Mouse (Mus musculus): ENCODE results near the gene Magi1. TPM values are rescaled to one million over a fixed set of nuclear protein-coding genes. Genes with fewer than 3 reads are reported as not detected.

The Magi1 gene
- total RNA-seq, 2 experiments from 2014 or later, result 0.28 to 0.57 TPM

DNA sequence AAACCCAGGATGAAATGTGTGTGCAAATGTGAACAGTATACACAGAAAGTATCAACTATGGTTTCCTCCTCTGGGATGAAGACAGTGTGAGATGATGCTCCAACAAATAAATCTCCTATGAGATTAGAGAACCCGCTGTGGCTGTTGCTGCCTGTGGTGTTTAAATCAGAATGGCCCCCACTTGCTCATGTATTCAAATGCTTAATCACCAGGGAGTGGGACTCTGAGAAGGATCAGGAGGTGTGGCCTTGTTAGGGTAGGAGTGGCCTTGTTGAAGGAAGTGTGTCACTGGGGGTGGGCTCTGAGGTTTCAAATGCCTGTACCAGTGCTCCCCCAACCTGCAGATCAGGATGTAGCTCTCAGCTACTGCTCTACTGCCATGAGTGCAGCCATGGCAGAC, 410.2 kb downstream of the Magi1 start:
- no peak for ATAC-seq (replicated peaks; ENCODE audit: low FRiP score, low TSS enrichment, poor library complexity, severe bottlenecking)

DNA sequence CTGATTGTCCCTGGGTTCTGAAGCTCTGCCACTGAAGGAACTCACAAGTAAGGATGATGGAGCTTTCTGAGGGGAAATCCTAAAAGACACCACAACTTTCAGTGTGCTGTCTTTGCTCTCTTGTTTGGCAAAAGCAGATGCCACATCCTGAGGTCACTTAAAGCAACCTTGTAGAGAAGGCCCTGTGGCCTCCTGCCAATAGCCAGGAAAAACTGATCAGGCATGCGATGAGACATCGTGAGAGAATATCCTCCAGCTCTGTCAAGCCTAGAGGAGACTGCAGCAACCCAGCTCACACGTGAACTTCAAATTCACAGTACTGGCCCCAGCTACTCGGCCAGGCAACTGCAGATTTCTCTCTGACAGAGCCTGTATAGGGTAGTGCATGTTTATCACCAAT, 412.2 kb downstream of the Magi1 start:
- ATAC-seq (replicated peaks; ENCODE audit: low FRiP score, low TSS enrichment, poor library complexity, severe bottlenecking), result no peak

DNA sequence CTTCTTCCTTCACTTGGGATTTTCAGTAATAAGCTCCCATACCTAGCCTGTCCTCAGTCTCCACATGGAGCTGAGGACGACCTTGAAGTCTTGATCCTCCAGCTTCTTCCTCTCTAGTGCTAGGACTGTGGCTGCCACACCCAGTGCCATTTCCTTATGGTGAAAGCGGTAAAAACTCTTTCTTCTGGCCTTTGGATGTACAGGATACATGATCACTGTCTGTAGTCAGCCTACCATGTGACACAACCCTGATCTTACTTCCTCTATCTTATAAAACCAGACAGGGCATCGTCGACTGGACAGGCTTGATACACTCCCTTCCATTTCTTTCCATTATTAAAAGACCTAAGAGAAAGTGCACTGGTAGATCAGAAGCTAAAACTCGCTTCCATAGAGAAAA, 413.7 kb downstream of the Magi1 start:
- ATAC-seq (replicated peaks; ENCODE audit: low FRiP score, low TSS enrichment, poor library complexity, severe bottlenecking), result no peak

DNA sequence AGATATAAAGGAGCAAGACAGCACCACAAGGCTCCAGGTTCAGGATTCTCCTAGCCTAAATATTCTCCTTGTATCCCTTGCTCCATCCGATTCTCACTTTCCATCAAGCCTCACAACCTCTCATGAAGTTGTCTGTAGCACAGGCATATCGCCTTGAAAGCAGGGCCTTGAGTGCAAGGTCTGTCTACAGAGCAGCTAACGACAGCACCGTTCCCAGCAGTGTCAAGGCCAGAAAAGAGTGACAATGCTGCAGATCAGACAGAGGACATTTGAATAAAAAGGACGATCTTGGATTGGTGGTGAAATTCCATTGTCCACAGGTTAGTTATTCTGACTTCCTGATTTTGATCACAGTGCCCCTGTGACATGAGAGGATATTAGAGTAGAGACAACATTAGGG, 421.5 kb downstream of the Magi1 start:
- no peak for ATAC-seq (replicated peaks; ENCODE audit: low FRiP score, low TSS enrichment, poor library complexity, severe bottlenecking)

DNA sequence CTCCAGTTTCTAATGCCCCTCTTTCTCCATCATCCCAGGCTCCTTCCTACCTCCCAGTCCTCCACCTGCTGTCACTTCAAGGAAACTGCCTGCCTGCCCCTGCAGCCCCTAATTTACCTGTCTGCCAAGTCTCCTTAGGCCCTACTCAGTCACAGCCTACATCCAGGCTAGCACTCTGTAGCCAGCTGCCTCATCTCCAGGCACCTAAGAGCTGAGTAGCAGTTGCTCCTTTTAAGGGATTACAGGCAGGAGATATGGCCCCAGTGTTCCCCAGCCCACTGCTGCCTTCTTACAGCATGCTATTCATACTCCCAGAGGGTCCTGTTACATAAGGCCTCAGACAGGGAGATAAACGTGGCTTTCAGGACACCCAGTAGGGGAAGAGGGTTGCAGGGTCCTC, 426.9 kb downstream of the Magi1 start:
- no peak for ATAC-seq (replicated peaks; ENCODE audit: low FRiP score, low TSS enrichment, poor library complexity, severe bottlenecking)

DNA sequence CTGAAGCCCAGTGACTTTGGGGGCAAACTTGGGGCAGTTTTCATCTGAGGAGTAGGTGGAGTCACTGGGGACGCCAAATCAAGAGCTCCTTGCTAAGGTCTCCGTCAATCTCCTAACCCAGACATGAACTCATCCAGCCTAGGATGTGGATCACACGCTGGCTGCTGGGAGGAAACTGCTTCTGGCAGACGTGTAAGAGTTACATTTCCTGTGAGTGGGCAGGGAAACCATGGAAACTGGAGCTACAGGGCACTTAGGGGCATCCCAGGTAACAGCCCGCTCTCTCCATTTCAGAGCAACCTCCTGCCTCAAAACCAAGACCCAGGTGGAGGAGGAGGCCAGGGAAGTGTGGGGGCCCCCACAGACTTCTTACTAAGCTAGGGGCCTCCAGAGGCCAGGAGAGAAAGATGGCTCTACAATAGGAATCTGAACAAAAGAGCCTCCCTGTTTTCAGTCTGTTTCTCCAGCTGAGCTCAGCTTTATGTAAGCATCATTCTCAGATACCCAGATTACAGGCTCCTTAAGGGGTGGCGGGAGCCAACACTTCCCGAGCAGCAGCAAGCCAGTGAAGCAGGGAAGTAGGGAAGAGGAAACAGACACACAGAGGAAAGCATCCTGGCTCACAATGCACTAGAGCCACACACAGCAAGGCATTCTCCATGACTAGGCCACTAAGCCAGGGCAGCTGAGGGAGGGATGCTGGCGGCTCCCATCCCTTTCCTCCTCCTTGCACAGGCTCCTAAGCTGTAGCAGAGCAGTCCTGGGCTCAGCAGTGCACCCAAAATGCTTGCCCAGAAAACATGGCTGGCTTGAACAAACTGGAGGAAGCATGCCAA, 427.7 kb downstream of the Magi1 start:
- no peak for ATAC-seq (replicated peaks; ENCODE audit: low FRiP score, low TSS enrichment, poor library complexity, severe bottlenecking)

DNA sequence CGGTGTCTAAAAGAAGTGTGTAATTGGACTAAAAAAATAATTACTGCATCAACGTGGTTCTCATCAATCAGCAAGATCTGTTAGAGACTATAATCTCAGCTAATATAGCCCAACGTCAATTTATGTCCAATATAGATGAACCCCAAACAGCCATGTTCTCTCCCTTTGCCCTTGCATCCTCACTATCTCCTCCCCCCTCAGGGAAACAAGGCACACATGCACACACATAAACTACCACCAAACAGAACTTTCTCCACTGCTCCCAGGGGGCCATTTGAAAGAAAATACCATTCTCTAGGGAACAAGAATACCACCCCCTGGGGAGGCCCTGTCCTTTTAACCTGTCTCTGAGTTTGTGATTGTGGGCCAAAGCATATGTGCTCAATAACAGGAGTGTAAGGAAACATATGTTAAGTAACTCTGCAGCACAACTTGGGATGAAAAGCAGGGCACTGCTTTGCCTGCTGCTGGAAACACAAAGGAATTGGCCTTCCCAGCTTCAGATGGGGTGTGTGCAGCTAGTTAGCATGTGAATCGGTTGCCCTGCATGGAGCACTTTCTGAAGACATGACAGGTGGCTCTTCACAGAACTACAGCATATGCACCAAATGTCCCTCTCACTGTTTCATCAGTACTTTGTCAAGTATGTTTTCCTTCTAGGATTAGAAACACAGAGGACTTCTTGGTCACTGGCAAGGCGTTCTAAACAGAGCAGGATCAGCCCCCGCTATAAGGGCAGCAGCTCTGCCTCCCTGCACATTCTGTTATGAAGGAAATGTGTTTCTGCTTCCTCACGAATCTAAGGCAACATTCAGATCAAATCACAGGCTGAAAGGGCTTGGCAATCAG, 434.6 kb downstream of the Magi1 start:
- ATAC-seq (replicated peaks; ENCODE audit: low FRiP score, low TSS enrichment, poor library complexity, severe bottlenecking), result no peak

DNA sequence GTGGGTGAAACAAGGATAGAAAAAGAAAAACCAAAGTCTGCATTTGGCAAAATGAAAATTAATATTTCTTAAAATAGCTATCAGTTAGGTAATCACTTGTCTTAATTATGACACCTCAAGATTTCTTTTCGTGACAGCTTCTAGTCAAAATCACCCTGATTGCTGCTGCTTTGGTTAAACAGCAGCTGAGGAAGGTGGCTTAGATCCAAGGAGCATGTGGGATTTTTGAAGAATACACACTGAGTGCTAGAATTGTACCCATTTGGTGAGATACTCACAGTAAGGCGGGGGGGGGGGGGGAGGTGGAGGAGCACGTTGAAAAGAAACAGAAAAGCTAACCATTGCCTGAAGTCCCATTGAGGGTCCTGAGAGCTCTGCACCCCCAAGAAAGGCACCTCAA, 438.2 kb downstream of the Magi1 start:
- no peak for ATAC-seq (replicated peaks; ENCODE audit: low FRiP score, low TSS enrichment, poor library complexity, severe bottlenecking)

DNA sequence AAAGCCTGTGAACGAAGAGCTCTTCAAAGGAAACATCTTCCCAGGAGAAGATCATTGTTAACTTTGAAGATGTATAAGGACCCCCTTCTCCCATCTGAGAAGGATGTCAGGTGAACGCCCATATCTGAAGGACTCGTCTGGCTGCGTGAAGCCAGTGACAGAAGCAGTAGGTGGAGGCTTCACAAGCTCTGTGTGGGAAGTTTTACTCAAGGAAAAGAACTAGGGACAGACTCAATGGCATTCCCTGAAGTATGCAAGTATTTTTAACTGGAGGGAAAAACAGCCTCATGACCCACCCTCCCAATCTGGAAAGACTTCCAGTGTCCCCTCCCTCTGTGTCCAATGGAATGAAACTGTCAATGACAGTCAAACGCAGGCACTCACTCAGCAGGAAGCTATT, 438.6 kb downstream of the Magi1 start:
- no peak for ATAC-seq (replicated peaks; ENCODE audit: low FRiP score, low TSS enrichment, poor library complexity, severe bottlenecking)

DNA sequence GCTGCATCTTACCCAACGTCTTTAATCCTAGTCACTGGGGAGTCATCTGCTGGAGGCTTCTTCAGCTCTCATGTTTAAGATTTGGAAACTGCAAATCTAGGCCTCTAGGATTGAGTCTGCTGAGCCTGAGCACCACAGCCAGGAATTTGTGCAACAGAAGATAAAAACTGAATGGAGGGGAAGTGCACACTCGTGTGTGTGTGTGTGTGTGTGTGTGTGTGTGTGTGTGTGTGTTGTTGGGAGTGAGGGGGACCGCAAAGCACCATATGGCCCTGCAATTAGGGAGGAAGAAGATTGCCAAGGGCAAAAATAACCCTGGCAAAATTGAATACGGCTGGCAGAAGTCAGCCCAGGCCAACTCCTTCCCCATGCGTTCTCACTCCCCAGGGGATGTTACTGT, 439.1 kb downstream of the Magi1 start:
- ATAC-seq (replicated peaks; ENCODE audit: low FRiP score, low TSS enrichment, poor library complexity, severe bottlenecking), result no peak

DNA sequence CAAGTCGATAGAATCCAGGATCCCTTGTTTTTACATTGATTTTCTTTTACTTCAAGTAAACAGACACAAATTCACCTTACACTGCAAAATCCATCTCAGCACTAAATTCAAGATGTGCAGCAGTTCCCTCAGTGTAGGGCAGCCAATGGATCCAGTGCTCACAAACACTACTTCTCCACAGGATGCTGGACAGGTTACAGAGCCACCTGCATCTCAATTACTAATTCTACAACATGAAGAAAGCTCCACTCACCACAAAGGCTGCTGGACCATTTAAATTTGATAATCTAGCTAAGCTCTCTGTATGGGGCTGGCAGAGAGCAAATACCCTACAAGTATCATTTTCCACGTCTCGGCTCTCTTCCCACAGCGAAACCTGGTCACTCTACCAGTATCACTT, 445.3 kb downstream of the Magi1 start:
- no peak for ATAC-seq (replicated peaks; ENCODE audit: low FRiP score, low TSS enrichment, poor library complexity, severe bottlenecking)

DNA sequence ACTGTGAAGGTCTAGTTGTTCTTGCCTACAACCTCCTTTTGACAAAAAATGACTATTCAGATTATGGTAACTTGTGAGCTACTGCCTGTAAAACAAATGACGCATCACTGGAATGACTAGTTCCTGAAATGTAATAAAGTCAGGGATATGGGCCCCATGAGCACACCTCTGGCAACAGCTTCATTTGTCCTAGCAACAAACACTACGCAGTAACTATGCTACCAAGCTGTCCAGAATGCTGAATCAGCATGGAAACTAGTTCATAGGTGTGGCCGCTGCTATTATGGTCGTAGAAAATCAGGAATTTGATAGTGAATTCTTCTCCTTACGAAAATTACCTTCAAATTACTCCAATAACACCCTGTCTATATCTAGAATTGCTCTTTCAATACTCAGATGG, 447.1 kb downstream of the Magi1 start:
- no peak for ATAC-seq (replicated peaks; ENCODE audit: low FRiP score, low TSS enrichment, poor library complexity, severe bottlenecking)

DNA sequence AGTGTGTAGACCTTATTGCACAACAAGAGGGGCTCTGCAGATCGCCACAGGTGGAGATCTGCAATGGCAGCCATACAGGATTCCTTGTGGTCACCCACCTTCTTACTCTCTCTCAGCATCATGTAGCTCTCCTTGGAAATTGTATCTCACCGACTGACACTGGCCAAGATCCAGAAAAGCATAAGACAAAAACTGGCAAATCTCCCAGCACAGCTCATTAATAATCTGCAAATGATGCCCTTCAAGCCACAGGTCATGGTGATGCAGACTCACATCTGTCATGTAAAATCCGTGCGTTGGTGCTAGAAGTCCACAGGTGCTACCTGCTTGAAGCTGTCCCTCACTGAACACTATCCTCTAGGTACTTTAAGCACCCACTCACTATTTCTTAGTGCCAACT, 448.5 kb downstream of the Magi1 start:
- no peak for ATAC-seq (replicated peaks; ENCODE audit: low FRiP score, low TSS enrichment, poor library complexity, severe bottlenecking)

DNA sequence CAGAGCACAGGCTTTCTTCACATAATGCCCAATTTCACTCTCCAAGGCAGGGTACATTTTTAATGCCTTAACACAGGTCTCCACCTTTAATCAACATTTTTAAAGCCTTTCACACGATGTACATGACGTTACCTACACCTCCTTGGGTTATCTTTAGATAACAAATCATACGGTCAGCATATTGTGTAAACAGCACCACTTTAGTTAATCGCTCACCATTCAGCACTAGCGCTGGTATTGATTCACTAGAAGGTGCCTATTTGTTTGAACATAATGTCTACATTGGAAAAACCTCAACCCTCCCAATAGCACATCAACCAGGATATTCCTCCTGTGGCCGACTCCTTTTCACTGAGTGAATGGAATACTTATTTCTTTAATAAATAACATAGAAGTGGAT, 455.5 kb downstream of the Magi1 start:
- ATAC-seq (replicated peaks; ENCODE audit: low FRiP score, low TSS enrichment, poor library complexity, severe bottlenecking), result no peak

DNA sequence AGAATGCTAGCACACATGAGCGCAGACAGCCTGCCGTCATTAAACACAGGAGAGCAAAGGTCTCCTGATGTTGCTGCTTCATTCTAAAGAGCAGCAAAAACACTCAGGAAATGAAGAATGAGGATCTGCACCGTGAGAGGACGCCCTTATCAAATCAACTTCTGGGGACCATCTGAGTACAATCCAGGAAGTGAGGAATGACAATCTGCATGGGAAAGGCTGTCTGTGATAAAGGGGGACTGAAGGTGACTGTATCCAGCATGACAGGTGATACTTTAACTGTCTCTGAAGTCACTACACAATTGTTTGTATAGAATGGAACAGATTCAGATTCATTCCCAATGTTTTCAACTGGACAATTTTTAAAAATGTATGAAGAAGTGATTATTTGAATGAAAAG, 456.8 kb downstream of the Magi1 start:
- no peak for ATAC-seq (replicated peaks; ENCODE audit: low FRiP score, low TSS enrichment, poor library complexity, severe bottlenecking)

DNA sequence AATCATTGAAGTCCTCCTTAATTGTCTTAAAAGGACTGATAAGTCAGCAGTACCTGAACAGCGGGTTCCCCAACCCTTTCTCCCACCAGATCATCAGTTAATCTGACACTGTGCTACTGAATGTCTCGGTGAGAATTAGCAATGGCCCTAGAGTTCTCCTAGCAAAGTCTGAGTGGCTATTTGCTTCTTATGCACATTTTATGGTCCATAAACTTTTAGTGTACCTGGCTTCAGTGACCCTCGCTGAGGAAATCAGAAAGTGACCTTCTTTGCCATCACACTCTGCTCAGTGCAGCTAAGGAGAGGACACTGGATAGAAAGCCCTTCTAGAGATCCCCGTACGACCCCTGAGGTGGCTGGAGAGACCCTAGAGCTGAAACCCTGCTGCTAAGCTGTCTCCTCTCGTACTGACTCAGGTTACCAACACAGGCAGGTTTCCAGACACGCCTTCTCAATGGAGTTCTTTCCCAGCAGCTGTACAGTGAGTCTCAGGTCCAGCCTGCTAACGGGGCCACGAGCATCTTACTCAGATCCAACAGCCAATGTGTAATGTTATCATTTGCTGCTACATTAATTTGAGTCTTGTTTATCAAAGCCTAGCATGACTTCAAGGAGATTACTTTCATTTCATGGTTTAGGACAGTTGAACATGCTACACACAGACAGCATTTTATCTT, 461.4 kb downstream of the Magi1 start:
- ATAC-seq (replicated peaks; ENCODE audit: low FRiP score, low TSS enrichment, poor library complexity, severe bottlenecking), result no peak

DNA sequence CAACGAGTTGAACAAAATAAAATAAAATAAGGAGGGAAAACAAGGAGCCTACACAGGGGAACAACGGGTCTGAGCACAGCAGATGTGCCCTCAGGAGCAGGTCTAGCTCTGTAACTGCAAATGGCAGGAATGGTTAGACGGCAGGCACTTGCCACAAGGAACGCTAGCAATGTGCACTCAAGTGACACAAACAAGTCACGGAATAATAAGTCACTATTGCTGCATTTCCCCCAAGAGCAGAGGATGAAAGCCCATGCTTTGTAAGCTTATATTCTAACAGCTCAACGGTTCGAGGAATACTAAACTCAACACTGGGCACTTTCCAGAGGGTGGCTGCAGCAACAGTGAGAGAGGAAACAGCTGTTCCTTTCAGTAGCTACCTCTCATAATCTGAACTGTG, 462.2 kb downstream of the Magi1 start:
- ATAC-seq (replicated peaks; ENCODE audit: low FRiP score, low TSS enrichment, poor library complexity, severe bottlenecking), result no peak

DNA sequence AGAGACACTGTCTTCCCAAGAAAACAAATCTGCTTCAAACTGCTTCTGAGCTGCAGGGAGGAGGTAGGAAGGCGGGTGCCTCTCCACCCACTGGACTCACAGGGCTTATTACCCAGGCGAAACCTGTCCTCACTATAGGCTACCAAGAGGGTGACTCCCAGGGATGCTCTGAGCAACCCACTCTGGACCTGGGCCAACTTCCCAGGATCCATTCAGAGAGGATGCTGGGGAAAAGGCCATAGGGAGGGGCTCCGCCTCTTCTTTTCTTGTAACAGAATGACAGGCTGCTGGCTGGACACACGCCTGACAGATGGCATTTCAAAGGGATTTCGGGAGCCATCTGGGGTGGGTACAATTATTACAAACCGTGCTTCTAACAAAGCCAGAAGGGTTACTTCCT, 463.8 kb downstream of the Magi1 start:
- ATAC-seq (replicated peaks; ENCODE audit: low FRiP score, low TSS enrichment, poor library complexity, severe bottlenecking), result no peak

DNA sequence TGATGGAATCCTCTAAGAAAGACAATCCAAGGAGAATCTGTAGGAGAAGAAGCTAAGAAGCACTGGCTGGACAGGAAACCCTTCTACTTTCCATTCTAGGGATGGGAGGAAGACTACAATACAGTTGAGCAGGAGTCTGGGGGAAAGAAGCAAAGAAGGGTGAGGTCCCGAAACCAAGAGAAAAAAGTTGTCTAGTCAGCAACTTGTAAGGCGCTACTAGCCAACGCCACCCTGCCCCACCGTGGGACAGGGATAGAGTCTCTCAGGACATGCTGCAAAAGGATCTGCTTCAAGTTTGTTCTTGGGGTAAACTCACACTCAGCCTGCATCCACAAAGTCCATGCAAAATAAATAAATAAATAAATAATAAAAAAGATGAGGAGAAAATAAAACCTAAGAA, 464.4 kb downstream of the Magi1 start:
- ATAC-seq (replicated peaks; ENCODE audit: low FRiP score, low TSS enrichment, poor library complexity, severe bottlenecking), result no peak

DNA sequence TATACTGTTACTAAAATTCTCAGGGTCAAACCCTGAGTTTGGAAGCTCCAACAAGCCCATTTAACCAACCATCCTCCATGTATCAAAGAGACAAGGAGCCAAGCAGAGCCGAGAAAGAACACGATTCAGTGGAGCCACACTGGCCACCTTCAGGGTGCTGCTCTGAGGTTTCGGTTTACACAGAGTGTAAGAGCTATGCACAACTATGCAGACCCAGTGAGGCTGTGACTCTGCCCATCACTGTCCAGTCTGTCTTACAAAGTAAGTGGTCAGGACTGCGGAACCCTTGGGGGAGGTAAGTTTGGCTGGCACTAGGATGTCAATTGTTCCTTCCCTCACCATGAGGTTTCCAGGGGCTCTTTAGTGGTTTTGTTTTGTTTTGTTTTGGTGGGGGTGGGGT, 465.2 kb downstream of the Magi1 start:
- no peak for ATAC-seq (replicated peaks; ENCODE audit: low FRiP score, low TSS enrichment, poor library complexity, severe bottlenecking)

Measured in megakaryocyte-erythroid progenitor cell, adult 5-6 weeks (primary cell).